Mouse (Mus musculus): Measurements from ENCODE around the gene Tff2.

Tff2 gene

DNA sequence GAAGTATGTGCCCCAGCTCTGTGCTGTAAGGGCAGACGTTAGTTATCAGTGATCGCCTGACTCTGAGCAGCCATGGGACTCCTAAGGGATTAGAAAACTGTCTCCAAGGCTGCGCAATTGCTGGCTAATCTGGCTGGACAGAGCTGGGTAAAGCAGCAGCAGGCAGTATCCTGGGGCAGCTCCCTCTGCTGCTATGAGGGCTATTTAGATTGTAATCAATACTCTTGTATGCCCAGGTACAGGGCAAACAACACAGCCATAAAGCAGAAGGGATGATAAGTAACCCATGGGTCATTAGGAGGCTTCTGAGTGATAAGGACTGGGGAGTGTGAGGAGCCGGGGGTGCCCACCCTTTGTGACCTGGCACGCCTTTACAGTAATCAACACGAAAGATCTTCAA, 9.2 kb downstream of the Tff2 start:
- no peak for DNase-seq

DNA sequence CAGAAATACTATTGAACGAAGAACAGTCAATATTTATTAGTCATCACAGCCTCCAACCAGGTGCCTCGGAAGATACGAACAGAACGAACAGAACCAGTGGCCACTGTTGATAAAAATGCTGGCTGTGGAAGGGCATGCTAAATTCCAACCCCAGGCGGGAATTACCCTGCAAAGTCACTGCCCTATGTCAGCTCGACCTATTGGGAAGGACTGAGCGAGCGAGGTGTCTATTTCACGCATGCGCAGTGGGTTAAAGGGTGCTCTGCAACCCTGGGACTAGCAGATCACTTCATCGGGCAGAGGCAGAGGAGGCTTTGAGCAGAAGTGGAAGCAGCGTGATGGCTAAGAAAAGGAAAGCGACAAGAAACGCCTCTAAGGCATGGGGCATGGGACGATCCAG, 10.3 kb downstream of the Tff2 start:
- no peak for DNase-seq

DNA sequence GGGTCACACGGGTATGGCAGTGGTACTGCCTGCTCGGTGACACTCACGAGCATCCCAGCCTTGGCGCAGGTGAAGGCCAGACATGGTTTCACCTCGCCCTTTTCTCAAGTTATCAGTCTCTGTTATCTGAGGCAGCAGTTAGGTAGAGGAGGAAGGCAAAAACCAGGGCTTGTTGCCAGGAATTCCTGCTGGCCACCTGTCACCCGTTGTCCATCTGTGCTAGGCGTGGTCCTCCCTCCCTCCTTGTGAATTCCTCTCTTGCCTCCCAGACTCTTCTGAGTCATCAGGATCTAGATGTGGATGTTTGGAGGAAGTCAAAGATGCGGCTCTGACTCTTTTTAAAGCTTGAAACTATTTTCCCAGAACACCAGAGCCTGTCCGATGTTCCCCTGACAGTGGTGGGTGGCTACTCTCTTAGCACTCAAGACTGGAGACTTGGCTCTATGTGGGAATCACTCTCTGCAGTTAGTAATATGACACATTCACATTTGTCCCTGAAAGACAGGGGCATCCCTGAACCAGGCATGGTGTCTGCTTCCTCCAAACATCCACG, 12.7 kb downstream of the Tff2 start:
- no peak for DNase-seq

DNA sequence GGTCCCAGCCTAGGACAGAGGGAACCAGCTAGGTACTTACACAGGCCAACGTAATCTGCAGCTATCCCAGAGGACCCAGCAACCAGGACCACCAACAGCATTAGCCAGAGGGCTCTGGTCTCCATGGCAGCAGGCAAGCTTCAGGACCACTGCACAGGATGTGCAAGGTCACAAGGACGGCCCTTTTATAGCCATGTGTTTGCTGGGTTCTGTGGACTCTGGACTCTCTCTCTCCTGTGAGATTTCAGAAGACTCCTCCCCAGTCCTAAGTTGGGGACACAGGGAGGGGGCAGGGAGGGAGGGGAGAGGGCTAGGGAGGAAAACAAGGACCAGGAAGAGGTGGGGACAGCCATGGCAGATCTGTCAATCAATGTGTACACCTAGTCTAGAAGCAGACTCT, 14.6 kb downstream of the Tff2 start, which contains the start of gene Tff3:
Gene Tff3 (minus strand): TSS at position 195 of the 400 bp plus-strand sequence.
- DNase-seq: no peak

DNA sequence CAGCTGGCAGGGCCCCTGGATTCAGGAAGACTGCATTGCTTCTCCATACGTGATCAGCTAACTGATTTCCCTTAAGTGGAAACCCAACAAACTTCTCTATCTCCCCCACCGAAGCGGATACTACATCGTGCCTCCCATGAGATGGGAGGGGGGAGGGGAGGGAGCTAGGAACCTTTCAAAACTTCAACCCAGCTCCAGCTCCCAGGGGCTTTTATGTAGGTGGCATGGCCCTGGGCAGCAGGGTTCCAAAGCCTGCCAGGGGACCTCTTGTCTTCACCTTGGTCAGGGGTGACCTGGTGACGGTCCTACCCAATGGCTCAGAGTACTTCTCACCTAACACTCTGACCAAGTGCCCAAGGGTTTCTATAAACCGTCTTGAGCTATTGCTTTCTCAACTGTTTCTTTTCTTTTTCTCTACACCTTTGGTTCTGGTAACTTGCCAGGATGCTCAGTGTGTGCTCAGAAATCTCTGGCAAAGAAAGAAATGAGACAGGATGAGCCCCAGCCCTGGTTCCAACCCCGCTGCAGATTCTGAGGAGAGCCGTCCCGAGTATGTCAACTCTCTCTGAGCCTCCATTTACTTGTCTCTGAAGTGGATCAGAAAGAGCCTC, 15.3 kb downstream of the Tff2 start:
- no peak for DNase-seq

DNA sequence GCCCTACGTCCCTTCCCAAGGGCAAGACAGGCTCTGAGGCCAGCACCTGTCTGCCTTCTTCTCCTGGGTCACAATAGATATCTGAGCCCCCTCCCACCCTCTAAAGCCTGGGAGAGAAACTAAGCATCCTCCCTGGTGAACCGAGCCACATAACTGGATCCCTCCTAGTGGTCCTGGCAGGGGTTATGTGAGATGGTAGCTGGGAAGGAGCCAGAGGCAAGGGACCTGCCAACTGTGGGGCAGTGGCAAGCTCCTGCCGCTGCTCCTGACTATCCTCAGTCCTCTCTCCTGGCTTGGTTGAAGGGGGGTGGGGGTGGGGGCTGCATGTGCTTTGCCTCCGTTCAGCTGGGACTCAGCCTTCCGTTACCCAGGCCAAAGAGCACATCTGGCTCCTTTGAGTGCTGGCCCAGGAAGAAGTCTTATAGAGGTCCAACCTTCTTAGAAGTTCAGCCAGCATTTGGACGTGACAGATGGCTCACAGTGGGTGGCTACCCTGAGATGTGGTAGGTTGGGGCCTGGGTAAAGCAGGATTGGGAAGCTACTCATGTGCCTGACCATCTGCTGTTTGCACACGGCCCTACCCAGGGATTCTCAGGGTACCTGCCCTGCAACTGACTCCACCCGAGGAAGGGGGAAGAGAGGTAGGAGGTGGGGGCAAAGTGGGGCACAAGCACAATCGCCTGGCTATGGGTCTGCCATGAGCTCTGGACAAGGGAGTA, 18.4 kb downstream of the Tff2 start:
- no peak for DNase-seq

DNA sequence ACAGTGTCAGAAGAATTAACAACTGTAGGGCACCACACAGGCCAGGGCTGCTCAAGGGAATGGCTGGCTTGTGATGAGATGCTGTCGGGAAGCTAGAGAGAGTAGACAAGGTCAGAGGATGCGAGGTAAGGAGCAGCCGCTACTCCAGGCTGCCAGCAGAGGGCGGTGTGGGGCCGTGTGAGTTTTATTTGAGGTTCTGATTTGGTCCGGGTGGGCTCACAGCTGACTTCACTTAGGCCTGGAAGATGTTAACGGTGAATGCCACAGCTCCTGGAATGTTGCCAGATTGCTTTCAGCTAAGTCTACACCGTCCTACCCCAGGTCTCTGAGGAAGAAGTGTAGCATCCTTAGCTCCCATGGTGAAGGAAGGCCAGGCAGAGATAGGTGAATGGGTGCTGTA, 22.1 kb downstream of the Tff2 start:
- DNase-seq: peak; percentile 80

DNA sequence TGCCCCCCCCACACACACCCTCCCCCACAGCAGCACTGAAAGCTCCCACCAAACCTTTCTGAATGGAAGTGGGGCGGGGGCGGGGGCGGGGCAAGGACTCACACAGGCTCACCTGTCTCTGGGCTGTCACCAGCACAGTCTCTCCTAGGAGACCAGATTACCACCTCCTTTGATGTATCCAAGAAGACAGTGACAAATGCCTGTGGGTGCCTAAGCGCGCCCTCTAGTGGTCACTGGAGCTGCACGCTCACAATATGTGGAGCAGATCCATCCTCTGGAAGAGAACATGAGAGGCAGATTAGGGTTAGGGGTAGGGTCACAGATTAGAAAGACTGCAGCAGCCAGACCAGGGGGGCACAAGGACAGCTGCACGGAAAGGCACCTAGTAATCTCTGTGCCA, 24.7 kb downstream of the Tff2 start:
- DNase-seq: peak; percentile 87

DNA sequence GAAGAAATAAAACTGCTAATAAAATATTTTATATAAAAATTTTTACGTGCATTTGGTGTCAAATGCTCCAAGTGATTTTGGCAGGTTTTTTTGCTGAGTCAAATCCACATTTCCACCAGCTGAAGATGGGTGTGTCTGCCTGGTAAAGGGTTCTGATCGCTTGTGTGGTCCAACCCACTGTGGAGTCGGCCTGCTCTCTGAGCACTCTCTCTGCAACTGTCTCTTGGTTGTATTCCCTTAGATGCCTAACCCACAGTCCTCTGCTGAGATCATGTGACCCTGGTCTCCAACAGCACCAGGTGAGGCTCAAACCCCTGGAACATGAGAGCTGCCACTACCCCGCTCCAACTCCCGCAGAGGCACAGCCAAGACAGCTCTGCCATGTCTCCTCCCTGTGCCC, 26.1 kb downstream of the Tff2 start:
- no peak for DNase-seq

DNA sequence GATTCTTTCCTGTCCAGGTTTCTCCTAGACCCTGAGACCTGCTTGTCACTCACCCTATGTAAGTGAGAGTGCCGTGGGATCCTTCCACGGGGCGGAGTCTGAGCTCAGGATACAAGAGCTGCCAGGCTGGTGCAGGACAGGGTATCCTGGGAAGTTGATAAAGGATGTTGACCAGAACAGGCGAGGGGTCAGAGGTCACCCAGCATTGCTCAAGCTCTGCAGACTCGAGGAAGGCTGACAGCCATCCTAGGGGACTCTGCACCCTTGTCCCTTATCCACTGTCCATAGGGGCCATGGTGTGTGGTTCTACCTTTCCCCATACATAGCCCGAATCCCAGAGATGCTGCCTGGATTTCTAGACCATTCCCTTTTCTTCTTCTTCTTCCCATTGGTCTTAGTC, 28.0 kb downstream of the Tff2 start:
- DNase-seq: no peak

DNA sequence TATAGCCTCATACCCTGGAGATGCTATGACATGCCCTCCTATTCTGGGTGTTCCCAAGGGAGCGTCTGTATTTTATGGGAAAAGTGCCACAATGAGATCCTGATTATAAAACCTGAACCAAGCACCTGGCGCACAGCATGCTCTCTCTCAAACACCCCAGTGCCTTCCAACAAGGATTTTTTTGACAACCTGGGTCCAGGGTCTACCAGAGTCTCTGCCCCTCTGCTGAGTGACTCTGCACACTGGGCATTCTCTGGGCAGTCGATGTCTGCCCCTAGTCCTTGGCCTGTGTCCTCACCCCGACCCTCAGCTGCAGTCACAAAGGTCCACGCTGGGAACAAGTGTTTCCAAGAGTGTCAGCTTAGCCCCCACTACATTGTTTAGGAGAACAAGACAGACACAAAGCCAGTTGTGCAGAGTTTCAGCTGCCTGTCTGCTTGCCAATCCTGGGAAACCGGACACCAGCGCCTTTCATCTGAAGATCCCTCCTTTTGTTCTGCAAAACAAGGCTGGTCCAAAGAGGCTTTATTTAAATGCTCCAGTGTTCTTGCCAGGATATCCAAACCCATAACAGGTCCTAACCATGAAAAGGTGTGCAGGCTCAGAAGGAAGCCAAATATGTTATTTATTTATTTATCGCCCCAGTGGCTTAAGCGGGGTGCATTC, 30.8 kb downstream of the Tff2 start:
- no peak for DNase-seq

DNA sequence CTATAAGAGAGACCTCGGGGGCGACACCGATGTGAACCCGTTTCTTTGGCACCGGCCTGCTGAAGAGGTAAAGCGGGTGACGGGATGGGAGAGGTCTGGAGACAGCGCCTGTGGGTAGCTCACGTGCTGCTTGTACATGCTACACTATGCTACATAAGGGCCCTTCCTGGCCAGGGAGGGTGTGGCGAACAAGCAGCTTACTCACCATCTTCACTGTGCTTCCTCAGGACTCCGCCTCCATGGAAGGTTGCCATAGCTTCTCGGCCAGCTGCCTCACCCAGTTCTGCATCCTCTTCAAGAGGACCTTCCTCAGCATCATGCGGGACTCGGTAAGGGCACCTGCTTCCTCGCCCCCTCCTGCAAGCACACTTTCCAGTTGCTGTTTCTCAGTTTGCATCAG, 35.7 kb downstream of the Tff2 start:
- no peak for DNase-seq

DNA sequence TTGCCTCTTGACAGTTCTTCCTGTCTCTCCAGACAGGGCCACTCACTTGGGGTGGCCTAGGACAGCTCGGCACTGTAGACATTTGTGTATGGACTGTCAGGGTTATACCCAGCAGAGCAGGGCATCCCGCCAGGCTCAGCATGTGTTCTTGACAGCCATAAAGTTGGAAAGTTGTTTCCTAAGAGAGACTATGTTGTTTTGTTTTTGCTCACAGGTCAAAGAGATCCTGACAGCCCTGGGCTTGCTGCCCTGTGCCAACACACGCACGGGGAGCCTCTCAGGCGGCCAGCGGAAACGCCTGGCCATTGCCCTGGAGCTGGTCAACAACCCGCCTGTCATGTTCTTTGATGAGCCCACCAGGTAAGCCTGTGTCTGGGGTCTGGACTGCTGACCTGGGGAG, 40.3 kb downstream of the Tff2 start:
- DNase-seq: no peak

DNA sequence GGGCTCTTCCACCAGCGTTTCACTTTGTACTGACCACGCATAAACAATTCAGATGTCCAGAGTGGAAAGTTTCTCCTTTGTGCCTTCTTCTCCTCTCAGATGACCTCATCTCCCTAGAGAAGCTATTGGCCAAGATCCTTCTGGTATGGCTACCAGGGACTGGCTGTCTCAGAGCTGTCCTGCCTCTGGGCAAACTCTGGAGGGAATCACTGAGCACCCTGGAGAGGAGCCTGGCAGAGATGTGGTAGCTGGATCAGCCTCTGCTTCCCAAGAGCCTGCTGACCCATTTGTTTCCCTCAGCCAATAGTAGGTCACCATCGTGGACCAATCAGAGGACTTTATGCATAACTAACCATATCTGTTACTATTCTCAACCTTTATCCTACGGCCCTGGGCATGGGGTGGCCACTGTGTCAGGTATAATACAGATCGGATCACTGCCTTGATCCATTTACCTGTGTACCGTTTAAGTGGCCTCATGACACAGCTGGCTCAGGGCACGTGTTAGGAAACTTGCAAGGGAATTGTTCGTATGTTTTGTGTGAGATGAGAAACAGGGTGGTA, 41.0 kb downstream of the Tff2 start:
- DNase-seq: no peak

DNA sequence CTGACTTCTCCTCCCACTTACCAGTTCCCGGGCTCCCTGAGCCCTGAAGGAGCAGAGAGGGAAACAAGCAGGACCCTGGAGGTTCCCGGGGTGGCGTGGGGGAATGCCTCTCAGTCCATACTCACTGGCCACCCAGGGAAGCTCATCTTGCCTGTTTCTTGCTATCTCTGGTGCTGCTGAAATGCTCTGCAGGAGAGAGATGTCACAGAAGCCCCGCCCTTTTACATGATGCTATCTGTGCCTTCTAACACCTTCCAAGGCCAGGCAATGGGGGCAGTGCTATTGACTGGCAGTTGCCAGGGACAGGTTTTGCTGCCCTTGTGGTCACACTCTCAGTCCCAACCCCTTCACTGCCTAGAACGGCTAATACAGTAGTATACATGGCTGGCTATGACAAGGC, 45.3 kb downstream of the Tff2 start:
- DNase-seq: no peak

DNA sequence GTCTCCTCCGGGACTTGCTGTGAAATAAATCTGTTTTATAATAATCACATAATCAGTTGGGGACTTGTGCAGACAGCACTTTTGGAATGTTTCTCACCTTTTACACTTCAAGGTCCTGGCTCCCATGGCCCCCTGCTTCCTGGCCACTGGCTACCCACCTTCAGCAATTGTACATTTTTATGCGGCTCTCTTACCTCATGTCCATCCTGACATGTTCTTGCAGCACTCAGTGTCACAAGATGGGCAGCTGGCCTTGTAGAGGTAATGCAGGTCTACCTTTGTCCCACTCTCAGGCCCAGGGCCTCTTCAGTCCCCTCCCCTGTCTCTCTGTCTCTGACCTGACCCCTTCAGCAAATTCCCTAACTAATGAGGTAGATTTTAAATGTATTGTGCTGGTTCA, 47.2 kb downstream of the Tff2 start:
- no peak for DNase-seq

DNA sequence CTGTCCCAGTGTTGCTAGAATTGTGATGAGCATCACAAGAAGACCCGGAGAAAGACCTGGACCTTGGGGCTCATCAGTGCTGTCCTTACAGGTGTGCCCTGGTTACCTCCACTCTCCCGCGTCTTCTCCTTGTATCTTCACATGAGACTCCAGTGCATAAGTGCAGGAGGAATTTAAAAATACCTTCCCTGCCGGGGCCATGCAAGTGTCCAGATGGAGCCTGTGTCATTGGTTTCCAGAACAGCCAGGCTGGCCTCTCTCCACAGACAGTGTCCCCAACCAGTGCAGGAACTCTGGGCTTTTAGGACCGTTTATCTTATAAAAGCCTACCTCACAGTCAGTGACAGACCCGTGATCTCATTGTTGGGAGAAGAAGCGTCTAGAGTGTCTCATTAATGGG, 48.5 kb downstream of the Tff2 start:
- DNase-seq: no peak

DNA sequence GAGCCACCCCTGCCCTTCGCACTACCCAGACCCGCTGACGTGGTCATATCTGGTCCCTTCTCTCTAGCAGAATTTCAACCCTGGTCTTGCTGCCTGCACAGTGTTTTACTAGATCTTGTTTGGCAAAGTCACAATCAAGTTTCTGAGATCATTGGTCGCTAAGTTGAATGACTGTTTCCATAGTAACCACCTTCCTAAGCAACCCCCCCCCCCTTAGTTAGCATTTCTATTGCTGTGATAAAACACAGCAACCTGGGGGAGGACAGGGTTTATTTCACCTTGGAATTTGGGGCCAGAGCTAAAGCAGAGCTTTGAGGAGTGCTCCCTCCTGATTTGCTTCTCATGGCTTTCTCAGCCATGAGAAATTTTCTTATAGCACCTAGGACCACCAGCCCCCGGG, 49.3 kb downstream of the Tff2 start:
- no peak for DNase-seq
